Mouse (Mus musculus) small intestine, adult 2 months (tissue): ENCODE results near the gene Nat8f4.

ENCODE experiments used
- CTCF ChIP-seq: fragments of 200-500 bp; IDR thresholded peaks from 2 replicates; pipeline ENCODE4 v1.5.1; 2012; ENCODE audit warnings: low read depth, mild to moderate bottlenecking, control low read depth, inconsistent platforms, low read length, moderate library complexity, mixed read lengths; ENCODE audit not compliant: insufficient replicate concordance, insufficient read length; ENCODE audit errors: extremely low read depth
- POLR2A ChIP-seq: fragments of 200-500 bp; IDR thresholded peaks from 2 replicates; pipeline ENCODE4 v1.6.1; 2012; ENCODE audit warnings: low read depth, mild to moderate bottlenecking, control low read depth, inconsistent platforms, low read length, moderate library complexity

DNA sequence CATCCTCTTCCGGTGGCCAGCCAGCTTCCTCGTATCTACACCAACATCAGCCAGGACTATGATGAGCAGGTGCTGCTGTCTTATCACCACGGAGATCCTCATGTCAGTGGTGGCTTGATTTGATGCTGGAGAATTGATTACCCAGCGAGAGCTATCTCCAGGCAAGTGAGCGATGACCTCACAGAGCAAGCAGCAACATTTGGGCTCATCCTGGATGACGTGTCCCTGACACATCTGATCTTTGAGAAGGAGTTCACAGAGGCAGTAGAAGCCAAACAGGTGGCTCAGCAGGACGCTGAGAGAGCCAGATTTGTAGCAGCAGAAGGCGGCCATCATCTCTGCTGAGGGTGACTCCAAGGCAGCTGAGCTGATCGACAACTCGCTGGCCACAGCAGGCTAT, 34.0 kb upstream of the Nat8f4 start:
- TF ChIP-seq CTCF (no peak), POLR2A (no peak)
